Mouse (Mus musculus) hindbrain, embryonic 11.5 days (tissue): ENCODE measurements at regions not wholly inside any gene's neighbourhood (a gene's known extent, or its start where the extent isn't known, plus 50 kb on each side); places are given as distances from the start of the nearest gene placed in this dataset.

Source experiments
- ATAC-seq: fragments of 200-750 bp; cut with Nextera tagmentation; 2 replicates; pipeline ENCODE4 v1.8.0; 2017; ENCODE audit warnings: mild to moderate bottlenecking, moderate TSS enrichment, moderate library complexity; ENCODE audit not compliant: low FRiP score
- DNase-seq: peaks from one replicate; pipeline ENCODE4 v3.0.0-alpha.2; 2015; ENCODE audit warnings: low spot score
- H3K27ac ChIP-seq: fragments of 300-500 bp; sonication (generic); 2 replicates; pipeline ENCODE4 v1.5.1; 2014; ENCODE audit warnings: mild to moderate bottlenecking, low read depth, low read length
- H3K27me3 ChIP-seq: fragments of 300-500 bp; sonication (generic); 2 replicates; pipeline ENCODE4 v1.6.1; 2014; ENCODE audit warnings: mild to moderate bottlenecking, low read length, moderate library complexity, mixed read lengths; ENCODE audit not compliant: control insufficient read depth, insufficient read depth
- H3K36me3 ChIP-seq: fragments of 300-500 bp; sonication (generic); 2 replicates; pipeline ENCODE4 v1.6.1; 2014; ENCODE audit warnings: mild to moderate bottlenecking, low read length, moderate library complexity, mixed read lengths; ENCODE audit not compliant: control insufficient read depth, insufficient read depth
- H3K4me1 ChIP-seq: fragments of 300-500 bp; sonication (generic); replicated peaks from 2 replicates; pipeline ENCODE4 v1.6.1; 2014; ENCODE audit warnings: low read length, mixed read lengths; ENCODE audit not compliant: control insufficient read depth, insufficient read depth
- H3K4me2 ChIP-seq: fragments of 300-500 bp; sonication (generic); replicated peaks from 2 replicates; pipeline ENCODE4 v1.6.1; 2014; ENCODE audit warnings: mild to moderate bottlenecking, low read depth, low read length
- H3K4me3 ChIP-seq: fragments of 300-500 bp; sonication (generic); 2 replicates; pipeline ENCODE4 v1.5.1; 2014; ENCODE audit warnings: low read depth, low read length
- H3K9ac ChIP-seq: fragments of 300-500 bp; sonication (generic); 2 replicates; pipeline ENCODE4 v1.6.1; 2014; ENCODE audit warnings: low read depth, low read length
- H3K9me3 ChIP-seq: fragments of 300-500 bp; sonication (generic); 2 replicates; pipeline ENCODE4 v1.6.1; 2016; ENCODE audit warnings: low read length; ENCODE audit not compliant: control insufficient read depth
- WGBS: fragments of 180-500 bp; shearing (Covaris S2); extraction: QIAGEN DNeasy Blood & Tissue Kit; methylation state at CpG from one replicate; pipeline ENCODE4 v1.1.7; 2014; 5-methylcytosine and 5-hydroxymethylcytosine counted together

DNA sequence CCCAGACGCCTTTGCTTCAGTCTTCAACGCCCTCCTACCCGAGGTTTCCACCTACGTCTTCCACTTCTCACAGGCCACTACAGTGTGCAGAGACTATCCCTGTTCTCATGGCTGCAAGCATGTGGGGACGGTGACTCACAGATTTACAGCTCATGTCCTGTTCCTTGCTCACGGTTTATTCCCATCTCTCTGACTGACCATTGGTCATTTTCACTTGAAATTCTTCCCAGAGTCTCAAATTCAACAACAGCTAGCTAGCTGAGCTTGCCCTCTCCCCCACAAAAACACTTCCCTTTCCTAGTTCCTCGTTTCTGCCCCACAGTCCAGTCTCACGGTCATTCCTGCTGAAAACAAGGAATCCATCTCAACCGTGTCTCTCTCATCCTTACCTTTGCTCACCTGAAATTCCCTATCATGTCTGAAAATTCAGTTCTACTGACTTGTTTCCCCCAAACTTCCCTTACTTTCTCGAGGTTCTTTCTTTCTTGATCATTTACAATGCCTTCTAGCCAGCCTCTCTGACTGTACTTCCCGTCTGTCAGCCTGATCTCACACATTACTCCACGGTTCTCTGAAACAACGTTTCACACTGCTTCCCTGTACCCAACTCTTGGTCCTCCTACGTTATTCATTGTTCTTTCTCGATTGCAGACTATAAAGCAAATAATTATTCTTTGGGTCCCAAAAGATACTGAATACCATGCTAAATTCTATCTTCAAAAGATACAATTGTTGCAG, 163.5 kb upstream of the Prdm1 start:
- ATAC-seq (no peak), DNase-seq (no peak)
- no peak overlapping the region for H3K27ac ChIP-seq
- no peak overlapping the region for H3K4me3 ChIP-seq
- H3K4me1 ChIP-seq, result no peaks in the 10 kb centered on the region
- H3K4me2 ChIP-seq, result no peak overlapping the region
- H3K36me3 ChIP-seq, result no peaks in the 10 kb centered on the region
- 85% methylated on average over 15 of the region's 15 CpGs for WGBS
- H3K9ac ChIP-seq, result no peak overlapping the region
- H3K27me3 ChIP-seq, result no peaks in the 10 kb centered on the region
- no peaks in the 10 kb centered on the region for H3K9me3 ChIP-seq

- DNase-seq (no peak), ATAC-seq (no peak)
- WGBS, result 85% methylated on average over 3 of the region's 3 CpGs
- Histone ChIP-seq H3K4me3 (no peak overlapping the region), H3K27ac (no peak overlapping the region), H3K4me1 (no peaks in the 10 kb centered on the region), H3K4me2 (no peak overlapping the region), H3K9me3 (no peaks in the 10 kb centered on the region), H3K27me3 (no peaks in the 10 kb centered on the region), H3K36me3 (no peaks in the 10 kb centered on the region), H3K9ac (no peak overlapping the region)
Observed at GRCm38 (mm10) chr10:44688555-44688954, 160.3 kb upstream of the Prdm1 start.

DNA sequence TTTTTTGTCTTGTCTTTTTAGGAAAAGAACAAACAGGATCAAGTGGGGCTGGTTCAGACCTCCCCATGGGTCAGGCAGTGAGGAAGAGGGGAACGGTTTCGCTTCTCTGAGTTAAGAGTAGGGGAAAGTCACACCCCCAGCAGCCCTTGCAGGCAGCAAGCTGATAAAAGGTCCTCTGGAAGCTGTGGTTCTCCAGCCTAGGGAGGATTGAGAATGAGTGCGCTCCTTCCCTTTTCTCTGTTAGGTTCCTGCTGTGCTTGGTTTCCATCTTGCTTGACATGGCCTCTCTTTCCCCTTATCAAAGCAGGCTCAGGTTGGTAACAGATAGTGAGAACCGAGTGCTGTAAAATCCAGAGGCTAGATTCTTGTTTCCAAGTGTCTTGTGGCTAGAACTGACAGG, 157.8 kb upstream of the Prdm1 start:
- no peak overlapping the region for H3K4me2 ChIP-seq
- H3K4me1 ChIP-seq, result no peaks in the 10 kb centered on the region
- H3K36me3 ChIP-seq, result no peaks in the 10 kb centered on the region
- no peaks in the 10 kb centered on the region for H3K27me3 ChIP-seq
- H3K4me3 ChIP-seq, result no peak overlapping the region
- H3K9ac ChIP-seq, result no peak overlapping the region
- H3K9me3 ChIP-seq, result no peaks in the 10 kb centered on the region
- WGBS, result 82% methylated on average over 4 of the region's 4 CpGs
- H3K27ac ChIP-seq, result no peak overlapping the region
- DNase-seq, result no peak
- no peak for ATAC-seq

DNA sequence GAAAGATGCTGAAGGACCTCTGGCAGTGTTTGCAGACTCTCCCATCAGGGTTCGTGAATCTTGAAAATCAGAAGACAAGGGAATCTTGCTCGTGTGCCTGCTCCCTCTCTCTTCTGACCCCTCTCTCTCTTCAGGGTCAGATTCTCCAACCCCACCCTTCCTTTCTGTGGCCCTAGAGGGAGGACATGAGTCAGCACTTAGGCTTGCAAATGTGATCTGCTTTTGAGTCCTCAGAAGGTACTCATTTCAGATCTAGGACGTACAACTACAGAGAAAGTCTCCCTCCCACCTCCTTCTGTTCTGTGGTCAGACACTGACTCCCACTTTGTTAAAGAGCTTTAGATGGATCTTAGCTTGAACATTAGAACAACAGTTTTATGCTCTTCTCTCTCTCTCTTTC, 156.9 kb upstream of the Prdm1 start:
- Histone ChIP-seq H3K36me3 (no peaks in the 10 kb centered on the region), H3K9me3 (no peaks in the 10 kb centered on the region), H3K4me3 (no peak overlapping the region), H3K27ac (no peak overlapping the region), H3K4me2 (no peak overlapping the region), H3K9ac (no peak overlapping the region), H3K4me1 (no peaks in the 10 kb centered on the region), H3K27me3 (no peaks in the 10 kb centered on the region)
- DNase-seq, result no peak
- 69% methylated on average over 3 of the region's 3 CpGs for WGBS
- no peak for ATAC-seq

GRCm38 (mm10) chr10:44676506-44676905, 148.2 kb upstream of the Prdm1 start:
- Histone ChIP-seq H3K36me3 (no peaks in the 10 kb centered on the region), H3K4me3 (no peak overlapping the region), H3K27me3 (no peaks in the 10 kb centered on the region), H3K4me2 (no peak overlapping the region), H3K9me3 (no peaks in the 10 kb centered on the region), H3K4me1 (no peaks in the 10 kb centered on the region), H3K9ac (no peak overlapping the region), H3K27ac (no peak overlapping the region)
- 93% methylated on average over 3 of the region's 3 CpGs for WGBS
- no peak for DNase-seq
- ATAC-seq, result no peak

DNA sequence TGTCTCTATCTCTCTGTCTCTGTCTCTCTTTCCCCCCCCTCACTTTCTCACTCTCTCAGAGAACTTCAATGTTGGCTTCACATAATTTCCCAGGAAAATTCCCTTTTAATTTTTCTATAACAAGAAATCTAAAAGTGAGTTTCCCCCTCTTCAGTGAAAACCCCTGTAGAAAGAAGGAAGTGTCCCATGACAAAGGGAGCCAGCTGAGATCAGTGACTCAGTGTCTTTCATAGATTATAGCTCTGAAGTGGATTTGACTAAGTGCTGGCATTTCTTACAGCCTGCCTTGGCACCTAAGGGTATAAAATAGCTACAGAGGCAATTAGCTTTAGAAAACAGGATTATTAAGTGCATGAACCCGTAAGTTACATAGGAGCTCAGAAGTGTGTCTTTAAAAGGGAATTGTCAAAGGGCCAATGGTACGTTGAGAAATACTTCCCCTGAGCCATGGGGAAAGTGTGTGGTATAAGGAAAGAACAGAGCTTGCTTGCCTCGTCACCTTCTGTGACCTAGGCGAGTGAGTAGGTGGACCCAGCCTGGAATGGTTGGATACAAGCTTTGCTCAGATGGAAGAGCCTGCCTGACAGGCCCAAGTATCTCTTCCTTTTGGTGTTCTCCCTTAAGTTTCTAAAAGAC, 137.3 kb upstream of the Prdm1 start:
- WGBS, result 84% methylated on average over 4 of the region's 4 CpGs
- no peak overlapping the region for H3K27ac ChIP-seq
- DNase-seq (no peak), ATAC-seq (no peak)
- H3K27me3 ChIP-seq, result no peaks in the 10 kb centered on the region
- H3K36me3 ChIP-seq, result no peaks in the 10 kb centered on the region
- H3K4me3 ChIP-seq, result no peak overlapping the region
- no peak overlapping the region for H3K9ac ChIP-seq
- no peaks in the 10 kb centered on the region for H3K9me3 ChIP-seq
- no peak overlapping the region for H3K4me2 ChIP-seq
- no peaks in the 10 kb centered on the region for H3K4me1 ChIP-seq

DNA sequence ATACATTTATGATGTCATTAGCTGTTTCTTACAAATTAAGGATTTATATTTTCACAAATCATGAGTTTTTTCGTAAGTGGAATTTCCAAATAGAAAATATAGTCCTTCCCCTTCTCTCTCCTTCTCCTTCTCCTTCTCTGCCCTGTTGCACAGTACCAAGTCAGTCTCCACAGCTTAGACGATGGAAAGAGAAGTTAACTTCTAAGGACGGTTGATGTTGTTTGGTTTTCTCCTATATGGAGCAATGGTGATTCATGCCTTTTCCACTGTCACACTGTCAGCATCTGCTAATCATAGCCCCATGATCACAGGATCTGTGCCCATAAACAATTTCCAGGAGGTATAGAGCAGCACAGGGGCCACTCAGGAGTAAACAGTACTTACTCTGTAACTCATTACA, 131.2 kb upstream of the Prdm1 start:
- H3K4me1 ChIP-seq, result no peaks in the 10 kb centered on the region
- 89% methylated on average over 3 of the region's 3 CpGs for WGBS
- no peak overlapping the region for H3K4me3 ChIP-seq
- H3K4me2 ChIP-seq, result no peak overlapping the region
- H3K27ac ChIP-seq, result no peak overlapping the region
- H3K36me3 ChIP-seq, result no peaks in the 10 kb centered on the region
- no peaks in the 10 kb centered on the region for H3K9me3 ChIP-seq
- DNase-seq, result no peak
- no peaks in the 10 kb centered on the region for H3K27me3 ChIP-seq
- no peak for ATAC-seq
- no peak overlapping the region for H3K9ac ChIP-seq

DNA sequence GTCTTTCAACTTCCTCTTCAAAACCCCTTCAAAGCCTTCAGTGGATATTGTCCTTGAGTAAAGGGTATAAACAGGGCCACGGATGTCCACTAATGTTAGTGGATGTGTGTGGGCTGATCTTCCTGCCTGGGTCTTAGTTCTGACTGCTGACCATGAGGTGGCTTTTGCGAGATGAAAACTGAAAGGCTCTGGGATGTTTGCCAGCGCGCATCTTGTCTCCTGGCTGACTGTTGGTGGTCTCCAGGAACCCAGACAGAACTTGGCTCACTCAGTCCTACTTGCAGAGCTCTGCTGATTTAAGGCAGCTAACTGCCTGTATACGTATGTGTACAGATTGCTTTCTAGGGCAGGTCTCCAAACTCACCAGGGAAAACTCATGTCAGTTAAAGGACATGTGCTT, 125.5 kb upstream of the Prdm1 start:
- no peaks in the 10 kb centered on the region for H3K27me3 ChIP-seq
- H3K4me3 ChIP-seq, result no peak overlapping the region
- no peaks in the 10 kb centered on the region for H3K36me3 ChIP-seq
- WGBS, result 83% methylated on average over 5 of the region's 5 CpGs
- H3K9me3 ChIP-seq, result no peaks in the 10 kb centered on the region
- no peak overlapping the region for H3K9ac ChIP-seq
- ATAC-seq, result no peak
- H3K4me1 ChIP-seq, result no peaks in the 10 kb centered on the region
- H3K27ac ChIP-seq, result no peak overlapping the region
- no peak overlapping the region for H3K4me2 ChIP-seq
- DNase-seq, result no peak

DNA sequence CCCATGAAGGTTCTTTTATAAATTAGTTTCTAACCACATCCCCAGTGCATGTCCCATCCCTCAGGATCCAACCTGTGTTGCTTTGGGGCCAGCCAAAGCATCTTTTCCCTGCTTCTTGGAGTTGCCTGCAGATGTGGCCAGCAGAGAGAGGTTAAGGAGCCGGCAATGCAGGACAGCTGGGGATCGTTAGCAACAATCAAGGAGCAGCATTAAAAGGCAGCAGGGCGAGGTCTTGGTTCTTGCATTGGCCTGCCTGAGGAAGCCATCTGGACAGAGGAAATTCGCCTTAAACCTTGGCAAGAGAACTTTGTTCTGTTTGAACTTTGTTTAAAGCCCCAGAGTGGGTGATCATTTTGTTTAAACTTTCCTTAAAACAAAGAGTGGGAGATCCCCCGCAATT, 118.7 kb upstream of the Prdm1 start:
- 57% methylated on average over 5 of the region's 5 CpGs for WGBS

More for the DNA sequence above, 118.7 kb upstream of the Prdm1 start:
- no peak for DNase-seq
- H3K4me1 ChIP-seq, result no peaks in the 10 kb centered on the region
- no peaks in the 10 kb centered on the region for H3K36me3 ChIP-seq
- H3K27ac ChIP-seq, result no peak overlapping the region
- no peak overlapping the region for H3K4me2 ChIP-seq
- H3K9me3 ChIP-seq, result no peaks in the 10 kb centered on the region
- no peak for ATAC-seq
- H3K9ac ChIP-seq, result no peak overlapping the region
- no peak overlapping the region for H3K4me3 ChIP-seq
- no peaks in the 10 kb centered on the region for H3K27me3 ChIP-seq
